Mouse (Mus musculus) brain, embryonic 14.5 days (tissue): ENCODE results near the gene Lonp1. TPM values are rescaled to one million over a fixed set of nuclear protein-coding genes. Genes with fewer than 3 reads are reported as not detected.
A peak's percentile ranks its signal among the peaks of the same experiment; 100 is the strongest.
"Not testable (repeated sequence)": the region's sequence is repeated elsewhere in the genome, so short reads cannot be mapped to it uniquely, and the experiment has no call there.

Source experiments
- DNase-seq: peaks from one replicate; pipeline ENCODE4 v3.0.0-alpha.2; 2011; ENCODE audit warnings: low read depth
- CTCF ChIP-seq: fragments of 200-500 bp; IDR thresholded peaks from 2 replicates; pipeline ENCODE4 v1.5.1; 2012; ENCODE audit warnings: inconsistent platforms, mild to moderate bottlenecking, moderate library complexity, borderline replicate concordance; ENCODE audit not compliant: insufficient read depth, insufficient read length; ENCODE audit errors: extremely low read depth
- POLR2A ChIP-seq: fragments of 200-500 bp; IDR thresholded peaks from 2 replicates; pipeline ENCODE4 v1.6.1; 2012; ENCODE audit warnings: mild to moderate bottlenecking, inconsistent platforms, borderline replicate concordance; ENCODE audit not compliant: poor library complexity, insufficient read depth, insufficient read length, severe bottlenecking; ENCODE audit errors: extremely low read depth
- polyA plus RNA-seq: library from polyadenylated mRNA; depleted of rRNA; stranded (reverse); fragments of >200 nt; gene quantifications from 2 replicates; pipeline ENCODE4 v1.2.3, GENCODE M21; 2012

Gene Lonp1
- polyA plus RNA-seq, 1 experiment, result 70.4 TPM

GRCm38 (mm10) chr17:56617628-56618027 is 9.1 kb downstream of the Lonp1 start:
- TF ChIP-seq CTCF (no peak), POLR2A (no peak)
- DNase-seq, result no peak

- DNase-seq, result no peak
- TF ChIP-seq POLR2A, result no peak
- no peak for TF ChIP-seq CTCF
Measured at GRCm38 (mm10) chr17:56616725-56617124, 10.0 kb downstream of the Lonp1 start.

GRCm38 (mm10) chr17:56615792-56616191 is 10.9 kb downstream of the Lonp1 start:
- TF ChIP-seq CTCF (no peak), POLR2A (no peak)
- no peak for DNase-seq

GRCm38 (mm10) chr17:56615136-56615784 is 11.4 kb downstream of the Lonp1 start:
- TF ChIP-seq CTCF, result no peak
- TF ChIP-seq POLR2A, result no peak

GRCm38 (mm10) chr17:56614391-56615135 is 12.1 kb downstream of the Lonp1 start:
- TF ChIP-seq POLR2A (no peak), CTCF (no peak)
- no peak for DNase-seq

More at GRCm38 (mm10) chr17:56615136-56615784, 11.4 kb downstream of the Lonp1 start:
- DNase-seq, result no peak

- not testable (repeated sequence) for DNase-seq
Measured at GRCm38 (mm10) chr17:56613893-56614292, 12.8 kb downstream of the Lonp1 start.

GRCm38 (mm10) chr17:56613236-56613844 is 13.3 kb downstream of the Lonp1 start, which contains the start of gene Rpl36:
Gene Rpl36 (plus strand): TSS chr17:56613416.
- DNase-seq, result peak; percentile 97
- TF ChIP-seq CTCF (peak; percentile 97), POLR2A (peak; percentile 78; the same call in 1 of the 2 replicates)

GRCm38 (mm10) chr17:56612565-56612939 is 14.1 kb downstream of the Lonp1 start:
- DNase-seq, result not testable (repeated sequence)

- TF ChIP-seq CTCF (no peak), POLR2A (no peak)
- no peak for DNase-seq
Measured at GRCm38 (mm10) chr17:56611861-56612564, 14.7 kb downstream of the Lonp1 start.

- TF ChIP-seq POLR2A, result no peak
- no peak for TF ChIP-seq CTCF
- no peak for DNase-seq
Measured at GRCm38 (mm10) chr17:56611323-56611722, 15.4 kb downstream of the Lonp1 start.

GRCm38 (mm10) chr17:56609452-56610171 is 17.1 kb downstream of the Lonp1 start, which contains the start of gene 2410015M20Rik:
Gene 2410015M20Rik (minus strand): TSS chr17:56609771.
- TF ChIP-seq CTCF (peak; percentile 55; the same call in 1 of the 2 replicates), POLR2A (peak; percentile 21; the same call in 1 of the 2 replicates)
- peak; percentile 99 for DNase-seq
